Comparison of ENCODE assay signal across 9 mouse cellular contexts in the genomic region with DNA sequence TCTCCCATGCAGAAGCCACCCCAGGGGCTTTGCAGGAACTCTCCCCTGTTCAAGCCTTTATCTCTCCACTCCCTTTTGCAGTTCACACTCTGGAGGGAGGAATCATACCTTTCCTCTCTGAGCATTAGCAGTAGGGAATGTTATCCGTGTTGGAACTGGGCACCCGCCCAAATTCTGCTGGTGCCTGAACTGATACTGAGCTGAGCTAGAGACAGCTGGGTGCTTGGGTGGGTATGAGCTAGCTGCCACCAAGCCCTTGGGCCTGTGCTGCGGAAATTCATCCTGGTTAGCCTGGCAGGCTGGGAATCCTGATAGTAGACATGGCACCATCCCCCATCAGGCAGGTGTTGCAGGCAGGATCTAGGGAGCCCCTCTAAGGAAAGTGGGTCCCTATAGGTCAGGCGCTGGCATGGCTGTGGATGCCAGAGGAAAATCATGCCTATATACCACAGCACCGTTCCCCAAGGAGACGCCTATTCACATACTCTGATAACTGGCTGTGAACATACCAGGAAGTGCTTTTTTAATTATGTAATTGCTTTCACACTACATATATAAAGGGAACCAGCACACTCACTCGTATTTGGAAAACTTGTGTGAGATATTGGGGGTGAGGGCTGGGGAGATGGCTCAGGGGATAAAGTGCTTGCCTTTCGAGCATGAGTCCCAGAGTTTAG.
DNase-seq lines count a peak whose midpoint lies in the region; TF ChIP-seq lines count a peak whose summit lies in the region.
"Had no signal": no experiment of that assay in that cellular context is flagged by ENCODE, and none has a peak within 500 bp of the region (broad histone marks: within the 10 kb centered on the region; RNA-seq: fewer than 3 reads in every experiment).

No protein-coding gene starts in this region.

- TF ChIP-seq CTCF in left cerebral cortex, adult 2 months (IDR thresholded peaks at IDR 0.05), result no peak

- intact Hi-C loops in left cerebral cortex, adult 2 months (cut with DNase I), result no loop called here
- intact Hi-C loops in heart, postnatal 14 days (cut with DNase I), result no loop called here

- peak; percentile 31 for DNase-seq in adrenal gland, postnatal 25 days
- DNase-seq in adrenal gland, adult 2 months, result no peak
- DNase-seq in left cerebral cortex, adult 2 months (ENCODE audit: extremely low spot score in 1 of 2, low spot score in 2 of 2), result peak; percentile 14 to 27
- DNase-seq in left cerebral cortex, adult 9 months (ENCODE audit: low spot score in 2 of 2), result no peak
- DNase-seq in heart, postnatal 14 days, result peak; percentile 51 to 59
- peak; percentile 54 for DNase-seq in right cerebral cortex, postnatal 10 days (ENCODE audit: low spot score in 2 of 2)
- no peak for DNase-seq in spleen, adult 12 weeks (ENCODE audit: low spot score)
- no peak for DNase-seq in lung, adult 18-20 months
- DNase-seq: cerebellum, postnatal 36 days had no signal

- no peak overlapping the region for H3K27ac ChIP-seq in left cerebral cortex, adult 2 months

- H3K4me3 ChIP-seq in left cerebral cortex, adult 2 months, result no peak overlapping the region

Comparison
In these comparisons a context has a peak if more than half of its experiments do, and no peak if none do; other contexts are left out.
1. DNase-seq: peak in adrenal gland, postnatal 25 days (single experiment), left cerebral cortex, adult 2 months (2 of 2), heart, postnatal 14 days (2 of 2) and right cerebral cortex, postnatal 10 days (2 of 2); none in adrenal gland, adult 2 months (single experiment), left cerebral cortex, adult 9 months (0 of 2), spleen, adult 12 weeks (single experiment) and lung, adult 18-20 months (0 of 2).